ENCODE assay signal across 9 mouse cellular contexts in the genomic region with DNA sequence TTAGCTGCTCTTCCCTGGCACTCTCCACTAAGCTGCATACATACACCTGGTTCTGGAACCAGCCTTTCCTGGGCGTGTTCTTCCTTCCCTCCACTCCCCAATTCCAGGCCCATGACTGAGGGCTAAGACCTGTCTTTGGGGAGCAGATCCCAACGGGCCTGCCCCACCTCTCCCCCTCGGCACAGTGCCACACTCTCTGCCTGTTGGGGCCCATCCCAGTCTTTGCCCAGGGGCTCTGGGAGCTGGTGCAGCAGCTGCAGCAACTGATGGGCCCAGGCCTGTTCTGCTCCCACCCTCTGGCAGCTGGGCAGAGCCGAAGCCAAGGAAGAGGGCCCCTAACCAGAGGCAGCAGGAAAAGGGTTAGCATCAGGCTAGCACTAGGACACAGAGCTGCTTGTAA. TPM values are rescaled to one million over a fixed set of nuclear protein-coding genes. Genes with fewer than 3 reads are reported as not detected.
DNase-seq lines count a peak whose midpoint lies in the region; ATAC-seq and TF ChIP-seq lines count a peak whose summit lies in the region.
"Had no signal": no experiment of that assay in that cellular context is flagged by ENCODE, and none has a peak within 500 bp of the region (broad histone marks: within the 10 kb centered on the region; RNA-seq: fewer than 3 reads in every experiment).

No protein-coding gene starts in this region.

- peak overlapping the region; percentile 80 for H3K4me2 ChIP-seq in embryonic facial prominence, embryonic 15.5 days (replicated peaks)
- peak overlapping the region; percentile 85 for H3K4me2 ChIP-seq in kidney, postnatal 0 days (ENCODE audit: low read length)
- 0 out of 2 replicates have a peak overlapping the region, but pooled peaks have one; percentile 12 for H3K4me2 ChIP-seq in midbrain, postnatal 0 days (ENCODE audit: low read depth, low read length, poor library complexity, severe bottlenecking)

- no peaks in the 10 kb centered on the region for H3K9me3 ChIP-seq in embryonic facial prominence, embryonic 15.5 days (replicated peaks)
- no peaks in the 10 kb centered on the region for H3K9me3 ChIP-seq in kidney, postnatal 0 days (replicated peaks; ENCODE audit: low read length)
- no peaks in the 10 kb centered on the region for H3K9me3 ChIP-seq in midbrain, postnatal 0 days (ENCODE audit: low read length)

- peak overlapping the region; percentile 44 for H3K27ac ChIP-seq in kidney, adult 2 months (ENCODE audit: insufficient read depth, low read depth, low read length)
- H3K27ac ChIP-seq in embryonic facial prominence, embryonic 15.5 days (replicated peaks), result peak overlapping the region; percentile 94
- peak overlapping the region; percentile 94 for H3K27ac ChIP-seq in kidney, postnatal 0 days
- no peak overlapping the region for H3K27ac ChIP-seq in midbrain, postnatal 0 days (ENCODE audit: low read depth, low read length)

- no peak overlapping the region for H3K9ac ChIP-seq in embryonic facial prominence, embryonic 15.5 days
- H3K9ac ChIP-seq in kidney, postnatal 0 days (ENCODE audit: low read depth, low read length), result peak overlapping the region; percentile 54
- no peak overlapping the region for H3K9ac ChIP-seq in midbrain, postnatal 0 days (replicated peaks; ENCODE audit: low read length, poor library complexity, severe bottlenecking)

- H3K4me1 ChIP-seq in kidney, adult 2 months (ENCODE audit: control insufficient read depth, insufficient read depth, low read length), result peaks cover 36% of the 10 kb centered on the region
- peaks cover 58% of the 10 kb centered on the region for H3K4me1 ChIP-seq in embryonic facial prominence, embryonic 15.5 days
- H3K4me1 ChIP-seq in kidney, postnatal 0 days (replicated peaks; ENCODE audit: insufficient read depth, low read length), result peaks cover 42% of the 10 kb centered on the region
- H3K4me1 ChIP-seq in midbrain, postnatal 0 days (ENCODE audit: insufficient read depth, low read length), result 0 out of 2 replicates have a peak, but pooled peaks cover 4% of the 10 kb centered on the region

- H3K27me3 ChIP-seq in kidney, adult 2 months (replicated peaks; ENCODE audit: control insufficient read depth, insufficient read depth, low read length), result no peaks in the 10 kb centered on the region
- H3K27me3 ChIP-seq in embryonic facial prominence, embryonic 15.5 days, result no peaks in the 10 kb centered on the region
- no peaks in the 10 kb centered on the region for H3K27me3 ChIP-seq in kidney, postnatal 0 days (ENCODE audit: insufficient read depth, low read length)
- H3K27me3 ChIP-seq in midbrain, postnatal 0 days (ENCODE audit: insufficient read depth, low read length), result peaks cover 36% of the 10 kb centered on the region

- 35% methylated on average over 4 of the region's 4 CpGs for WGBS in kidney, adult 2 months
- WGBS in embryonic facial prominence, embryonic 15.5 days, result 5% methylated on average over 4 of the region's 4 CpGs
- 15% methylated on average over 4 of the region's 4 CpGs for WGBS in kidney, postnatal 0 days
- 20% methylated on average over 4 of the region's 4 CpGs for WGBS in midbrain, postnatal 0 days

- peak overlapping the region; percentile 30; the same call in 1 of the 2 replicates for H3K4me3 ChIP-seq in kidney, adult 2 months (ENCODE audit: insufficient read depth, low read depth, low read length)
- H3K4me3 ChIP-seq in embryonic facial prominence, embryonic 15.5 days (replicated peaks), result peak overlapping the region; percentile 88
- H3K4me3 ChIP-seq in kidney, postnatal 0 days (replicated peaks; ENCODE audit: low read depth, low read length), result peak overlapping the region; percentile 85
- H3K4me3 ChIP-seq in midbrain, postnatal 0 days (ENCODE audit: low read depth, low read length), result no peak overlapping the region

- H3K36me3 ChIP-seq in kidney, adult 2 months (ENCODE audit: control insufficient read depth, insufficient read depth, low read length), result no peaks in the 10 kb centered on the region
- peaks cover 24% of the 10 kb centered on the region for H3K36me3 ChIP-seq in embryonic facial prominence, embryonic 15.5 days
- peaks cover 9% of the 10 kb centered on the region; the same call in 1 of the 2 replicates for H3K36me3 ChIP-seq in kidney, postnatal 0 days (ENCODE audit: insufficient read depth, low read length)
- no peaks in the 10 kb centered on the region for H3K36me3 ChIP-seq in midbrain, postnatal 0 days (ENCODE audit: insufficient read depth, low read length)

- no peak for TF ChIP-seq CTCF in kidney, adult 2 months (conservative IDR thresholded peaks at IDR 0.05; ENCODE audit: insufficient read depth, insufficient read length, low read depth, low read length)
- TF ChIP-seq CTCF in kidney, postnatal 0 days (IDR thresholded peaks at IDR 0.05; ENCODE audit: low read depth), result no peak
- TF ChIP-seq CTCF in midbrain, postnatal 0 days (IDR thresholded peaks at IDR 0.05), result no peak

- no peak for TF ChIP-seq POLR2A in kidney, adult 2 months (IDR thresholded peaks at IDR 0.05; ENCODE audit: low read depth, low read length)

- ATAC-seq in embryonic facial prominence, embryonic 15.5 days (ENCODE audit: insufficient number of reproducible peaks, low FRiP score, low TSS enrichment, low read depth), result peak; percentile 34
- no peak for ATAC-seq in kidney, postnatal 0 days (replicated peaks; ENCODE audit: low FRiP score, low read depth)
- ATAC-seq in midbrain, postnatal 0 days (ENCODE audit: low FRiP score), result no peak
- ATAC-seq in inflammation-experienced regulatory T-cells, adult 6 months, result no peak

- DNase-seq in kidney, adult 2 months, result no peak
- no peak for DNase-seq in kidney, adult 8-10 months
- DNase-seq in kidney, postnatal 0 days (ENCODE audit: low spot score), result no peak
- DNase-seq in midbrain, postnatal 0 days (ENCODE audit: low spot score), result peak; percentile 27
- DNase-seq in left cerebral cortex, adult 18-20 months (ENCODE audit: low spot score in 2 of 2), result no peak
- no peak for DNase-seq in embryo, embryonic 10 days (ENCODE audit: low spot score)

RNA-seq across cellular contexts. Expression of a gene that starts 3.1 kb away (rescaled TPM):
- 32.4 and 33.9 TPM in 2 replicates for polyA plus RNA-seq in kidney, adult 2 months (2012; rRNA removed)
- polyA plus RNA-seq in embryonic facial prominence, embryonic 15.5 days (2015; fragmentation: Nextera tagmentation; extraction: Ambion mirVana), result 49.4 and 60.2 TPM in 2 replicates
- 34.6 and 40.9 TPM in 2 replicates for polyA plus RNA-seq in kidney, postnatal 0 days (2015; fragmentation: Nextera tagmentation; extraction: Ambion mirVana)
- total RNA-seq in midbrain, postnatal 0 days (2014; rRNA removed), result 8.1 and 8.2 TPM in 2 replicates
- 3.5 and 3.9 TPM in 2 replicates for polyA plus RNA-seq in midbrain, postnatal 0 days (2015; fragmentation: Nextera tagmentation; extraction: Ambion mirVana)
- 1 to 10 TPM; 1.7 to 1.9 TPM for total RNA-seq in left cerebral cortex, adult 18-20 months (2021)
- under 1 TPM; 0.10 to 0.25 (median 0.15) TPM for polyA plus RNA-seq in inflammation-experienced regulatory T-cells, adult 6 months (2017; shearing (Covaris generic))

RNA-seq across cellular contexts. Expression of a gene that starts 19.8 kb away (rescaled TPM):
- polyA plus RNA-seq in kidney, adult 2 months (2012; rRNA removed), result 9.6 and 10.0 TPM in 2 replicates
- polyA plus RNA-seq in embryonic facial prominence, embryonic 15.5 days (2015; fragmentation: Nextera tagmentation; extraction: Ambion mirVana), result 49.8 and 52.3 TPM in 2 replicates
- polyA plus RNA-seq in kidney, postnatal 0 days (2015; fragmentation: Nextera tagmentation; extraction: Ambion mirVana), result 41.6 and 46.4 TPM in 2 replicates
- 13.3 and 13.7 TPM in 2 replicates for total RNA-seq in midbrain, postnatal 0 days (2014; rRNA removed)
- polyA plus RNA-seq in midbrain, postnatal 0 days (2015; fragmentation: Nextera tagmentation; extraction: Ambion mirVana), result 13.2 and 14.3 TPM in 2 replicates
- 1 to 10 TPM; 1.5 to 2.0 TPM for total RNA-seq in left cerebral cortex, adult 18-20 months (2021)
- 10 to 100 TPM; 24.6 to 39.7 (median 31.6) TPM for polyA plus RNA-seq in inflammation-experienced regulatory T-cells, adult 6 months (2017; shearing (Covaris generic))

RNA-seq across cellular contexts. Expression of a gene that starts 31.5 kb away (rescaled TPM):
- polyA plus RNA-seq in kidney, adult 2 months (2012; rRNA removed), result 6.5 and 8.1 TPM in 2 replicates
- polyA plus RNA-seq in embryonic facial prominence, embryonic 15.5 days (2015; fragmentation: Nextera tagmentation; extraction: Ambion mirVana), result 7.8 and 9.3 TPM in 2 replicates
- 6.4 TPM in 2 replicates for polyA plus RNA-seq in kidney, postnatal 0 days (2015; fragmentation: Nextera tagmentation; extraction: Ambion mirVana)
- total RNA-seq in midbrain, postnatal 0 days (2014; rRNA removed), result 4.6 and 8.7 TPM in 2 replicates
- polyA plus RNA-seq in midbrain, postnatal 0 days (2015; fragmentation: Nextera tagmentation; extraction: Ambion mirVana), result 2.2 and 2.8 TPM in 2 replicates
- total RNA-seq in left cerebral cortex, adult 18-20 months (2021), result 1 to 10 TPM; 8.3 to 9.3 TPM
- polyA plus RNA-seq in inflammation-experienced regulatory T-cells, adult 6 months (2017; shearing (Covaris generic)), result 1 to 10 TPM; 1.5 to 2.5 (median 1.7) TPM

RNA-seq across cellular contexts. Expression of a gene that starts 43.6 kb away (rescaled TPM):
- polyA plus RNA-seq in kidney, adult 2 months (2012; rRNA removed), result 244 and 276 TPM in 2 replicates
- polyA plus RNA-seq in embryonic facial prominence, embryonic 15.5 days (2015; fragmentation: Nextera tagmentation; extraction: Ambion mirVana), result 364 and 368 TPM in 2 replicates
- polyA plus RNA-seq in kidney, postnatal 0 days (2015; fragmentation: Nextera tagmentation; extraction: Ambion mirVana), result 370 and 387 TPM in 2 replicates
- 157 and 197 TPM in 2 replicates for total RNA-seq in midbrain, postnatal 0 days (2014; rRNA removed)
- polyA plus RNA-seq in midbrain, postnatal 0 days (2015; fragmentation: Nextera tagmentation; extraction: Ambion mirVana), result 404 and 427 TPM in 2 replicates
- 100 to 1,000 TPM; 176 to 178 TPM for total RNA-seq in left cerebral cortex, adult 18-20 months (2021)
- polyA plus RNA-seq in inflammation-experienced regulatory T-cells, adult 6 months (2017; shearing (Covaris generic)), result 100 to 1,000 TPM; 131 to 214 (median 136) TPM

RNA-seq across cellular contexts. Expression of a gene that starts 47.0 kb away (rescaled TPM):
- polyA plus RNA-seq in kidney, adult 2 months (2012; rRNA removed), result not detected in 2 replicates
- 0.16 TPM in 1 of 2 replicates, not detected in the other for polyA plus RNA-seq in embryonic facial prominence, embryonic 15.5 days (2015; fragmentation: Nextera tagmentation; extraction: Ambion mirVana)
- 0.13 TPM in 1 of 2 replicates, not detected in the other for polyA plus RNA-seq in kidney, postnatal 0 days (2015; fragmentation: Nextera tagmentation; extraction: Ambion mirVana)
- not detected in 2 replicates for total RNA-seq in midbrain, postnatal 0 days (2014; rRNA removed)
- 0.27 TPM in 1 of 2 replicates, not detected in the other for polyA plus RNA-seq in midbrain, postnatal 0 days (2015; fragmentation: Nextera tagmentation; extraction: Ambion mirVana)
- total RNA-seq in left cerebral cortex, adult 18-20 months (2021), result under 1 TPM in 1 of 2 experiments, not detected in 1; 0.16 TPM
- not detected for polyA plus RNA-seq in inflammation-experienced regulatory T-cells, adult 6 months (2017; shearing (Covaris generic))
- total RNA-seq: left cerebral cortex, postnatal 10 days had no signal

Comparison
In these comparisons a context has a peak if more than half of its experiments do, and no peak if none do; other contexts are left out.
1. H3K4me2 ChIP-seq: peak in every context shown above with its lines; median percentile 85 in kidney, postnatal 0 days; 80 in embryonic facial prominence, embryonic 15.5 days; 12 in midbrain, postnatal 0 days.